11 mouse cellular contexts compared by ENCODE assay signal in genomic region chr19:47088226-47088625, GRCm38 (mm10). TPM values are rescaled to one million over a fixed set of nuclear protein-coding genes. Genes with fewer than 3 reads are reported as not detected.
DNase-seq lines count a peak whose midpoint lies in the region; ATAC-seq and TF ChIP-seq lines count a peak whose summit lies in the region.
"Had no signal": no experiment of that assay in that cellular context is flagged by ENCODE, and none has a peak within 500 bp of the region (broad histone marks: within the 10 kb centered on the region; RNA-seq: fewer than 3 reads in every experiment).

No protein-coding gene starts in this region.

- TF ChIP-seq POLR2A in myocyte (IDR thresholded peaks at IDR 0.05; ENCODE audit: insufficient read length, low read depth) = no peak

- H3K9me3 ChIP-seq in megakaryocyte, embryonic 14.5 days = no peaks in the 10 kb centered on the region
- H3K9me3 ChIP-seq: limb, embryonic 12.5 days had no signal

- peak overlapping the region; percentile 78 for H3K4me3 ChIP-seq in megakaryocyte, embryonic 14.5 days (replicated peaks)
- no peak overlapping the region for H3K4me3 ChIP-seq in myocyte
- H3K4me3 ChIP-seq: limb, embryonic 12.5 days had no signal

- no peak overlapping the region for H3ac ChIP-seq in myocyte (ENCODE audit: control insufficient read depth, insufficient read length)

- no peak for ATAC-seq in megakaryocyte, adult 5-6 weeks (ENCODE audit: poor library complexity, severe bottlenecking)
- ATAC-seq: hindbrain, embryonic 16.5 days had no signal

- H3K27me3 ChIP-seq in megakaryocyte, embryonic 14.5 days (replicated peaks) = no peaks in the 10 kb centered on the region
- H3K27me3 ChIP-seq in myocyte (ENCODE audit: control insufficient read depth, insufficient read depth, insufficient read length) = no peaks in the 10 kb centered on the region
- H3K27me3 ChIP-seq: limb, embryonic 12.5 days had no signal

- H3K4me1 ChIP-seq in megakaryocyte, embryonic 14.5 days = peaks cover 42% of the 10 kb centered on the region

- intact Hi-C loops in heart, postnatal 25 days (cut with DNase I) = loop anchor here (2.0 kb wide), 1 partner anchor 19 kb away; no protein-coding TSS in a partner anchor
- intact Hi-C loops in left cerebral cortex, postnatal 4 days (cut with DNase I) = no loop called here

- peaks cover 75% of the 10 kb centered on the region for H3K79me2 ChIP-seq in myocyte (ENCODE audit: control insufficient read depth, insufficient read depth)

- peak overlapping the region; percentile 100 for H3K4me2 ChIP-seq in myocyte (ENCODE audit: low read depth)

- H3K36me3 ChIP-seq in megakaryocyte, embryonic 14.5 days (replicated peaks; ENCODE audit: low read length) = peaks cover 53% of the 10 kb centered on the region
- H3K36me3 ChIP-seq in myocyte (ENCODE audit: control insufficient read depth, insufficient read depth) = peaks cover 36% of the 10 kb centered on the region

- peak; percentile 28 to 35 for DNase-seq in heart, adult 18-20 months
- DNase-seq in heart, postnatal 25 days (ENCODE audit: low spot score) = no peak
- DNase-seq in kidney, adult 9 months = peak; percentile 71
- no peak for DNase-seq in urinary bladder, postnatal 25 days (ENCODE audit: low spot score)
- no peak for DNase-seq in left cerebral cortex, postnatal 4 days
- DNase-seq: adrenal gland, adult 8-10 months had no signal

TF ChIP-seq in myocyte, 11 proteins besides CTCF, POLR2A, EP300 and RAD21:
- TF ChIP-seq POLR2AphosphoS2 (IDR thresholded peaks at IDR 0.05; ENCODE audit: insufficient read length, low read depth) (no peak), CEBPB (IDR thresholded peaks at IDR 0.05; ENCODE audit: insufficient read depth, poor library complexity, severe bottlenecking) (no peak), USF1 (IDR thresholded peaks at IDR 0.05; ENCODE audit: low read depth) (no peak), MYOD1 (IDR thresholded peaks at IDR 0.05; ENCODE audit: control insufficient read depth in 1 of 3, insufficient read length in 2 of 3, low read depth in 2 of 3) (no peak), E2F4 (IDR thresholded peaks at IDR 0.05; ENCODE audit: insufficient read depth) (no peak), MAX (IDR thresholded peaks at IDR 0.05; ENCODE audit: low read depth) (no peak), MYOG (IDR thresholded peaks at IDR 0.05; ENCODE audit: control insufficient read depth in 1 of 3, insufficient read depth in 1 of 3, insufficient read length in 2 of 3, low read depth in 2 of 3) (no peak), REST (IDR thresholded peaks at IDR 0.05; ENCODE audit: insufficient read depth, insufficient read length) (no peak), SRF (IDR thresholded peaks at IDR 0.05; ENCODE audit: control insufficient read depth, insufficient read length, low read depth) (no peak), TCF3 (IDR thresholded peaks at IDR 0.05; ENCODE audit: insufficient read length, low read depth) (no peak), TCF12 (IDR thresholded peaks at IDR 0.05; ENCODE audit: insufficient read depth, poor library complexity, severe bottlenecking) (no peak)

RNA-seq across cellular contexts. Expression of gene Usmg5, which starts 2.2 kb away (rescaled TPM):
- 1,000 to 10,000 TPM; 2,301 to 2,526 TPM for total RNA-seq in heart, adult 18-20 months (2021)
- total RNA-seq in heart, postnatal 25 days (2021) = 1,000 to 10,000 TPM; 2,458 to 2,607 TPM
- polyA plus RNA-seq in megakaryocyte, embryonic 14.5 days (2012; ENCODE audit: insufficient read depth, low replicate concordance) = 34.9 TPM in 1 of 2 replicates, not detected in the other
- total RNA-seq in megakaryocyte, adult 5-6 weeks (2015) = 390 and 438 TPM in 2 replicates
- total RNA-seq in megakaryocyte, adult 5-6 weeks (2017) = 335 and 456 TPM in 2 replicates
- polyA plus RNA-seq in myocyte (2012; fragmentation: generic; extraction: Trizol) = 1,012 TPM
- 100 to 1,000 TPM; 610 to 660 TPM for total RNA-seq in left cerebral cortex, postnatal 4 days (2021)

RNA-seq across cellular contexts. Expression of gene Pdcd11, which starts 2.3 kb away (rescaled TPM):
- total RNA-seq in heart, adult 18-20 months (2021) = 10 to 100 TPM; 11.2 to 12.9 TPM
- total RNA-seq in heart, postnatal 25 days (2021) = 10 to 100 TPM; 10.5 to 11.0 TPM
- polyA plus RNA-seq in megakaryocyte, embryonic 14.5 days (2012; ENCODE audit: insufficient read depth, low replicate concordance) = 2.3 and 9.4 TPM in 2 replicates
- total RNA-seq in megakaryocyte, adult 5-6 weeks (2015) = 3.2 and 3.4 TPM in 2 replicates
- 7.7 and 8.0 TPM in 2 replicates for total RNA-seq in megakaryocyte, adult 5-6 weeks (2017)
- 16.1 TPM for polyA plus RNA-seq in myocyte (2012; fragmentation: generic; extraction: Trizol)
- total RNA-seq in left cerebral cortex, postnatal 4 days (2021) = 10 to 100 TPM; 20.7 to 21.1 TPM

RNA-seq across cellular contexts. Expression of gene Taf5, which starts 20.7 kb away (rescaled TPM):
- 1 to 10 TPM; 2.4 to 2.6 TPM for total RNA-seq in heart, adult 18-20 months (2021)
- 1 to 10 TPM; 2.7 to 3.5 TPM for total RNA-seq in heart, postnatal 25 days (2021)
- 4.6 and 7.9 TPM in 2 replicates for polyA plus RNA-seq in megakaryocyte, embryonic 14.5 days (2012; ENCODE audit: insufficient read depth, low replicate concordance)
- total RNA-seq in megakaryocyte, adult 5-6 weeks (2015) = 13.8 and 14.6 TPM in 2 replicates
- total RNA-seq in megakaryocyte, adult 5-6 weeks (2017) = 19.2 and 20.7 TPM in 2 replicates
- 2.5 TPM for polyA plus RNA-seq in myocyte (2012; fragmentation: generic; extraction: Trizol)
- total RNA-seq in left cerebral cortex, postnatal 4 days (2021) = 1 to 10 TPM; 7.8 to 8.6 TPM

RNA-seq across cellular contexts. Expression of gene Pcgf6, which starts 37.5 kb away (rescaled TPM):
- total RNA-seq in heart, adult 18-20 months (2021) = 1 to 10 TPM; 2.7 to 3.7 TPM
- total RNA-seq in heart, postnatal 25 days (2021) = 1 to 10 TPM; 2.8 to 3.2 TPM
- polyA plus RNA-seq in megakaryocyte, embryonic 14.5 days (2012; ENCODE audit: insufficient read depth, low replicate concordance) = 2.9 and 4.6 TPM in 2 replicates
- total RNA-seq in megakaryocyte, adult 5-6 weeks (2015) = 5.4 and 7.0 TPM in 2 replicates
- total RNA-seq in megakaryocyte, adult 5-6 weeks (2017) = 0.81 and 1.4 TPM in 2 replicates
- 5.6 TPM for polyA plus RNA-seq in myocyte (2012; fragmentation: generic; extraction: Trizol)
- total RNA-seq in left cerebral cortex, postnatal 4 days (2021) = 10 to 100 TPM; 25.0 to 26.1 TPM

RNA-seq across cellular contexts. Expression of gene Calhm2, which starts 49.9 kb away (rescaled TPM):
- 1 to 10 TPM; 3.9 to 6.1 TPM for total RNA-seq in heart, adult 18-20 months (2021)
- 1 to 10 TPM; 3.4 to 3.9 TPM for total RNA-seq in heart, postnatal 25 days (2021)
- polyA plus RNA-seq in megakaryocyte, embryonic 14.5 days (2012; ENCODE audit: insufficient read depth, low replicate concordance) = 3.1 and 3.2 TPM in 2 replicates
- total RNA-seq in megakaryocyte, adult 5-6 weeks (2015) = 22.8 and 24.6 TPM in 2 replicates
- 42.8 and 45.7 TPM in 2 replicates for total RNA-seq in megakaryocyte, adult 5-6 weeks (2017)
- polyA plus RNA-seq in myocyte (2012; fragmentation: generic; extraction: Trizol) = 1.4 TPM
- total RNA-seq in left cerebral cortex, postnatal 4 days (2021) = 1 to 10 TPM; 1.2 to 2.2 TPM

Comparison
In these comparisons a context has a peak if more than half of its experiments do, and no peak if none do; other contexts are left out.
1. DNase-seq: peak in heart, adult 18-20 months (2 of 2) and kidney, adult 9 months (single experiment); none in heart, postnatal 25 days (single experiment), urinary bladder, postnatal 25 days (single experiment) and left cerebral cortex, postnatal 4 days (single experiment).